Mouse (Mus musculus): ENCODE results near the gene Phxr2. TPM values are rescaled to one million over a fixed set of nuclear protein-coding genes. Genes with fewer than 3 reads are reported as not detected.
A peak's percentile ranks its signal among the peaks of the same experiment; 100 is the strongest.

Phxr2 gene
- not detected in 2 replicates for polyA plus RNA-seq (2015; fragmentation: Nextera tagmentation; extraction: Ambion mirVana)

GRCm38 (mm10) chr10:99126225-99126624, at the start of gene Phxr2:
TSS of gene Phxr2 (minus strand) at chr10:99126325.
- no peaks in the 10 kb centered on the region for H3K9me3 ChIP-seq (replicated peaks; ENCODE audit: control insufficient read depth, low read length)
- H3K4me3 ChIP-seq (ENCODE audit: low read length), result no peak within 1 kb of the TSS
- H3K4me1 ChIP-seq (ENCODE audit: control insufficient read depth, insufficient read depth, low read length), result 0 out of 2 replicates have a peak, but pooled peaks cover 4% of the 10 kb centered on the region
- 76% methylated on average over 4 of the region's 4 CpGs for WGBS
- H3K27ac ChIP-seq (ENCODE audit: low read length), result no peak within 1 kb of the TSS
- no peaks in the 10 kb centered on the region for H3K27me3 ChIP-seq (ENCODE audit: control insufficient read depth, insufficient read depth, low read length)
- no peak within 1 kb of the TSS for H3K9ac ChIP-seq (ENCODE audit: low read length)
- no peak within 1 kb of the TSS for H3K4me2 ChIP-seq (ENCODE audit: low read depth, low read length)
- ATAC-seq (replicated peaks; ENCODE audit: extremely low read depth, insufficient read depth, low FRiP score), result no peak
- H3K36me3 ChIP-seq (ENCODE audit: control insufficient read depth, insufficient read depth), result 0 out of 2 replicates have a peak, but pooled peaks cover 2% of the 10 kb centered on the region

- H3K4me2 ChIP-seq (ENCODE audit: low read depth, low read length), result no peak overlapping the region
- peaks cover under 1% of the 10 kb centered on the region for H3K9me3 ChIP-seq (replicated peaks; ENCODE audit: control insufficient read depth, low read length)
- ATAC-seq (replicated peaks; ENCODE audit: extremely low read depth, insufficient read depth, low FRiP score), result no peak
- H3K27me3 ChIP-seq (ENCODE audit: control insufficient read depth, insufficient read depth, low read length), result no peaks in the 10 kb centered on the region
- 0 out of 2 replicates have a peak overlapping the region, but pooled peaks have one; percentile 27 for H3K27ac ChIP-seq (ENCODE audit: low read length)
- no peak overlapping the region for H3K4me3 ChIP-seq (ENCODE audit: low read length)
- no peak overlapping the region for H3K9ac ChIP-seq (ENCODE audit: low read length)
- peaks cover 24% of the 10 kb centered on the region for H3K4me1 ChIP-seq (ENCODE audit: control insufficient read depth, insufficient read depth, low read length)
- 40% methylated on average over 7 of the region's 7 CpGs for WGBS
- H3K36me3 ChIP-seq (ENCODE audit: control insufficient read depth, insufficient read depth), result no peaks in the 10 kb centered on the region
Observed at GRCm38 (mm10) chr10:99172906-99173507, 46.9 kb upstream of the Phxr2 start.

GRCm38 (mm10) chr10:99171961-99172497, 45.9 kb upstream of the Phxr2 start:
- H3K4me1 ChIP-seq (ENCODE audit: control insufficient read depth, insufficient read depth, low read length), result peaks cover 24% of the 10 kb centered on the region
- peak overlapping the region; percentile 9; the same call in 1 of the 2 replicates for H3K9ac ChIP-seq (ENCODE audit: low read length)
- peak; percentile 59 for ATAC-seq (replicated peaks; ENCODE audit: extremely low read depth, insufficient read depth, low FRiP score)

GRCm38 (mm10) chr10:99169765-99170129, 43.6 kb upstream of the Phxr2 start:
- Histone ChIP-seq H3K27ac (ENCODE audit: low read length) (peak overlapping the region; percentile 70; the same call in 1 of the 2 replicates), H3K4me2 (ENCODE audit: low read depth, low read length) (no peak overlapping the region), H3K4me3 (ENCODE audit: low read length) (no peak overlapping the region), H3K4me1 (ENCODE audit: control insufficient read depth, insufficient read depth, low read length) (peaks cover 33% of the 10 kb centered on the region), H3K27me3 (ENCODE audit: control insufficient read depth, insufficient read depth, low read length) (no peaks in the 10 kb centered on the region), H3K36me3 (ENCODE audit: control insufficient read depth, insufficient read depth) (no peaks in the 10 kb centered on the region), H3K9me3 (replicated peaks; ENCODE audit: control insufficient read depth, low read length) (no peaks in the 10 kb centered on the region), H3K9ac (ENCODE audit: low read length) (no peak overlapping the region)
- ATAC-seq (replicated peaks; ENCODE audit: extremely low read depth, insufficient read depth, low FRiP score), result 0 out of 2 replicates have a peak, but pooled peaks have one; percentile 20
- WGBS, result 53% methylated on average over 5 of the region's 5 CpGs

More at GRCm38 (mm10) chr10:99171961-99172497, 45.9 kb upstream of the Phxr2 start:
- H3K27me3 ChIP-seq (ENCODE audit: control insufficient read depth, insufficient read depth, low read length), result no peaks in the 10 kb centered on the region
- H3K4me2 ChIP-seq (ENCODE audit: low read depth, low read length), result peak overlapping the region; percentile 43
- peak overlapping the region; percentile 7; the same call in 1 of the 2 replicates for H3K4me3 ChIP-seq (ENCODE audit: low read length)
- peak overlapping the region; percentile 76 for H3K27ac ChIP-seq (ENCODE audit: low read length)
- H3K36me3 ChIP-seq (ENCODE audit: control insufficient read depth, insufficient read depth), result no peaks in the 10 kb centered on the region
- no peaks in the 10 kb centered on the region for H3K9me3 ChIP-seq (replicated peaks; ENCODE audit: control insufficient read depth, low read length)
- WGBS, result 9% methylated on average over 12 of the region's 12 CpGs

GRCm38 (mm10) chr10:99168840-99169764, 43.0 kb upstream of the Phxr2 start:
- no peak overlapping the region for H3K4me2 ChIP-seq (ENCODE audit: low read depth, low read length)
- H3K36me3 ChIP-seq (ENCODE audit: control insufficient read depth, insufficient read depth), result no peaks in the 10 kb centered on the region
- H3K4me3 ChIP-seq (ENCODE audit: low read length), result no peak overlapping the region
- peaks cover 33% of the 10 kb centered on the region for H3K4me1 ChIP-seq (ENCODE audit: control insufficient read depth, insufficient read depth, low read length)
- H3K27me3 ChIP-seq (ENCODE audit: control insufficient read depth, insufficient read depth, low read length), result no peaks in the 10 kb centered on the region
- ATAC-seq (replicated peaks; ENCODE audit: extremely low read depth, insufficient read depth, low FRiP score), result peak; percentile 9; the same call in 1 of the 2 replicates
- peak overlapping the region; percentile 70 for H3K27ac ChIP-seq (ENCODE audit: low read length)
- H3K9me3 ChIP-seq (replicated peaks; ENCODE audit: control insufficient read depth, low read length), result no peaks in the 10 kb centered on the region
- H3K9ac ChIP-seq (ENCODE audit: low read length), result no peak overlapping the region
- 66% methylated on average over 11 of the region's 11 CpGs for WGBS

- Histone ChIP-seq H3K27me3 (ENCODE audit: control insufficient read depth, insufficient read depth, low read length) (no peaks in the 10 kb centered on the region), H3K9me3 (replicated peaks; ENCODE audit: control insufficient read depth, low read length) (no peaks in the 10 kb centered on the region), H3K4me3 (ENCODE audit: low read length) (no peak overlapping the region), H3K9ac (ENCODE audit: low read length) (no peak overlapping the region), H3K27ac (ENCODE audit: low read length) (no peak overlapping the region; the same call in 1 of the 2 replicates), H3K4me1 (ENCODE audit: control insufficient read depth, insufficient read depth, low read length) (peaks cover 33% of the 10 kb centered on the region), H3K36me3 (ENCODE audit: control insufficient read depth, insufficient read depth) (no peaks in the 10 kb centered on the region), H3K4me2 (ENCODE audit: low read depth, low read length) (no peak overlapping the region)
- ATAC-seq (replicated peaks; ENCODE audit: extremely low read depth, insufficient read depth, low FRiP score), result no peak
- 69% methylated on average over 6 of the region's 6 CpGs for WGBS
Observed at GRCm38 (mm10) chr10:99168404-99168803, 42.3 kb upstream of the Phxr2 start.

- ATAC-seq (replicated peaks; ENCODE audit: extremely low read depth, insufficient read depth, low FRiP score), result no peak
Observed at GRCm38 (mm10) chr10:99166392-99166791, 40.3 kb upstream of the Phxr2 start.

GRCm38 (mm10) chr10:99165751-99166282, 39.7 kb upstream of the Phxr2 start:
- WGBS, result 40% methylated on average over 7 of the region's 7 CpGs
- Histone ChIP-seq H3K4me1 (ENCODE audit: control insufficient read depth, insufficient read depth, low read length) (peaks cover 15% of the 10 kb centered on the region), H3K27ac (ENCODE audit: low read length) (peak overlapping the region; percentile 59), H3K27me3 (ENCODE audit: control insufficient read depth, insufficient read depth, low read length) (no peaks in the 10 kb centered on the region), H3K4me3 (ENCODE audit: low read length) (no peak overlapping the region), H3K36me3 (ENCODE audit: control insufficient read depth, insufficient read depth) (no peaks in the 10 kb centered on the region), H3K9ac (ENCODE audit: low read length) (peak overlapping the region; percentile 34; the same call in 1 of the 2 replicates), H3K9me3 (replicated peaks; ENCODE audit: control insufficient read depth, low read length) (no peaks in the 10 kb centered on the region), H3K4me2 (ENCODE audit: low read depth, low read length) (no peak overlapping the region)
- ATAC-seq (replicated peaks; ENCODE audit: extremely low read depth, insufficient read depth, low FRiP score), result no peak

More at GRCm38 (mm10) chr10:99166392-99166791, 40.3 kb upstream of the Phxr2 start:
- Histone ChIP-seq H3K9ac (ENCODE audit: low read length) (no peak overlapping the region), H3K4me1 (ENCODE audit: control insufficient read depth, insufficient read depth, low read length) (peaks cover 20% of the 10 kb centered on the region), H3K36me3 (ENCODE audit: control insufficient read depth, insufficient read depth) (no peaks in the 10 kb centered on the region), H3K9me3 (replicated peaks; ENCODE audit: control insufficient read depth, low read length) (no peaks in the 10 kb centered on the region), H3K4me3 (ENCODE audit: low read length) (no peak overlapping the region), H3K4me2 (ENCODE audit: low read depth, low read length) (no peak overlapping the region), H3K27ac (ENCODE audit: low read length) (no peak overlapping the region), H3K27me3 (ENCODE audit: control insufficient read depth, insufficient read depth, low read length) (no peaks in the 10 kb centered on the region)
- 54% methylated on average over 3 of the region's 3 CpGs for WGBS
